Mouse (Mus musculus) CD8-positive naive resting alpha-beta T cell, adult 2 months (primary cell): ENCODE measurements around the gene Lypla2.

Source experiments
- DNase-seq, 2 experiments: peaks; one replicate each; pipeline ENCODE4 v3.0.0; 2022; ENCODE audit warnings: low read depth in 2 of 2, low spot score in 2 of 2

The Lypla2 gene

DNA sequence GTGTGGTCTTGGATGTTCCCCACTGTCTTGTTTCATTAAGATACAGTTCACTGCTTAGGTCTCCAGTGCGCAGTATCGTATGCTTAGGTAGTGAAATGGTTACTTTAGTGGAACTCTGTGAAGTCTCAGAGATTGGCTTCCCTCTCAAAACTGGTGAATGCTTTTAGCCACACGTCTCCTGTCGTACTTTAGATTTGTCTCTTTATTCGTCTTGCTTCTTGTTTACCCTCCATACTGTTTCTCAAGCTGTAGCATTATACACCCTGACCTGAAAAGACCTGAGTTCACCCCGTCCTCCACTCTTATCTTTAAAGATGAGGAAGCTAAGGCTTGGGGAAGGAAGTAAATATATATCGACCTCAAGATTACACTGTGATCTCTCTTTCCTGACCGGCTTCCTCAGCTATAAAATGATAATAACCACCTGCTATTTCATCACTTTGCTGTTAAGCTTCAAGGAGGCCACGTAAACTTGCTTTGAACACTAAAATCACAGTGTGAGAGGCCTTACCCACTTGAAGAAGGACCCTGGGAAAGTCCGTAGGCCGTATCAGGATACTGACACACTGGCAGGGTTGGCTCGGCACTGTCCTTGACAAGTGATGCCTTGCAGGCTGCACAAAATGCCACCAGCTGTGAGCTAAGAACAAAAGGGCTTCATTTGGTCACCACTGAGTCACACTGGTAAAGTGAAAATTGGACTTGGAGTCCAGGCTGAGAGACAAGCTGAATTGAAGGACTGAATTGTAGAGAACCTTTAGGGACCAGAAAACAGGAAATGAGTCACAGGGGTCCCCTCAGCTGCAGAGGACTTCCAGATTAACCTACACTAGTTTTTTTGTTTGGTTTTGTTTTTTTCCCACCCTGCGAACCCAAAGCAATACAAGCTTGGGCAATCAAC lies 735 bp upstream of the Lypla2 start:
- no peak for DNase-seq

DNA sequence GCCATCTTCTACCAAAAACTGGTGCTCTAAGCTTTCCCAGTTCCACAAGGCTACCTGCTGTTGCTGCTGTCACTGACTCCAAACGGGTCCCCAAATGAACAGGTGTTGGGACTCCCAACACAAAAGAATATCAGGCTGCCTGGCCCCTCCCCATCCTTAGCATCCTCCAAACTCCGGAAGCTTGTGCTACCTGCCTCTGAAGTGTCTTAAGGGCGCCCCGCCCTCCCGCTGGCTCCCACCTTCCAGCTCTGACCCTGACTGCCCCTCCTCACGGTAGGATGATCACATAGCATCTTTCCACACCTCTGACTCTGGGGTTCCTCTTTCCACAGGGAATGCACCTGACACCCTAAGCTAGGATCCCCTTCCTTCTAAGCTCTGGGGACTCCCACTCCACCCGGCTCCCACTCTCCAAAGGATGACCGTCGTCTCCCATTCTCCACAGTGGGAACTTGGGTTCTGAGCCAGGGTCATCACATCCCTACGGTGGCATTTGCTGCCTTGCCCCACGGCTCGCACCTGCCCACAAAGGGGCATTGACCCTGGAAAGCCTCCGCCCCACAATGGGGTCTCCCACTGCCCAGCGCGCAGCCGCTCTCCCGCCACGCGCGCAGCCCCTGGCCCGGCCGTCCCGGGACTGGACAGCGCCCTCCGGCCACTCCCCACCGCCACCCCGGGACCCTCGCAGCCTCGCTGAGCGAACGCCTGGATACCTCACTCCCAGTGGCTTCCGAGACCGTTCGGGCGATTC lies 446 bp downstream of the Lypla2 start:
- peak in 1 of 2 experiments; percentile 11 for DNase-seq

DNA sequence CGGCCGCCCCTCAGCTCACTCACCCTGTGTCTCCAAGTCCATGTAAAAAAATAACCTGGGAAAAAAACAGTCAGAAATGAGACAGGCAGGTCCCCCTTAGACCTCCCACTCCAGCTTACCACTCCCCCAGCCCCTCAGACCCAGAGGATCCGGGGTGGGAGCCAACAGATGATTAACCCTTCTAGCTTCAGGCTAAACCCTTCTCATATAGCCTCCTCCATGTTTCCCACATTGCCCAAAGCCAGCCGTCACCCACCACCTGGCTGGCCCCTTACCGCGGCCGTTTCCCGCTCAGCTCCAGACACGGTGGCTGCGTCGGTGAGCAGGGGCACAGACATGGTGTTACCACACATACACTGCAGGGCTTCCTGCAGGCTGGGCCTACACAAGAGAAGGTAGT lies 1.8 kb downstream of the Lypla2 start:
- no peak for DNase-seq

DNA sequence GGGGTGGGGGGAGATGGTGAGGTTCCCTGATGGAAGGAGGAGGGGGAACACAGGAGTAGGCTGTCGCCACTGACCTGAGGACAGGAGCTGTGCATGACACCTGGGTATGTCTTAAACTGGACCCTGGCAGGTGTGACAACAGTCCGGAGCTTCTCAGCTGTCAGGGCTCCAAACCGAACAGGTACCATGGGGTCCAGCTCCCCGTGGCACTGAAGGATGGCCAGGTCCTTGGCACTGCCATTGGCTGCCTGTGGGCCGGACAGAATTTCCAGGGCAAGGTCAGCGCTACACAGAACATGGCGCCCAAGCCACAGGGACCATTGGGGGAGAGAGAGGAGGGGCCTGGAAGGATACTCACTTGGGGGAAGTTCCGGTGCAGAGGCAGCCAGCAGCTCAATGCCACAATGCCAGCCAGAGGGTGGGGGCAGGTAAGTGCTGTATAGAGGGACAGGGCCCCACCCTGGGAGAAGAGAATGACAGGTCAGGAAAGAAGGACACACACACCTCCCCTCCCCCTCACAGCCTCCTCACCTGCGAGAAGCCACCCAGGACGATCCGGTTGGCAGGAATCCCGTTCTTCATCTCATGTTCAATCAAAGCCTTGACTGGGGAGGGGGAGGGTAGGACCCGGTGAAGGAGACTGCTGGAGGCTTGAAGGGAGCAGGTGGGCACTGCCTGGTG lies 3.2 kb downstream of the Lypla2 start:
- DNase-seq, result no peak

DNA sequence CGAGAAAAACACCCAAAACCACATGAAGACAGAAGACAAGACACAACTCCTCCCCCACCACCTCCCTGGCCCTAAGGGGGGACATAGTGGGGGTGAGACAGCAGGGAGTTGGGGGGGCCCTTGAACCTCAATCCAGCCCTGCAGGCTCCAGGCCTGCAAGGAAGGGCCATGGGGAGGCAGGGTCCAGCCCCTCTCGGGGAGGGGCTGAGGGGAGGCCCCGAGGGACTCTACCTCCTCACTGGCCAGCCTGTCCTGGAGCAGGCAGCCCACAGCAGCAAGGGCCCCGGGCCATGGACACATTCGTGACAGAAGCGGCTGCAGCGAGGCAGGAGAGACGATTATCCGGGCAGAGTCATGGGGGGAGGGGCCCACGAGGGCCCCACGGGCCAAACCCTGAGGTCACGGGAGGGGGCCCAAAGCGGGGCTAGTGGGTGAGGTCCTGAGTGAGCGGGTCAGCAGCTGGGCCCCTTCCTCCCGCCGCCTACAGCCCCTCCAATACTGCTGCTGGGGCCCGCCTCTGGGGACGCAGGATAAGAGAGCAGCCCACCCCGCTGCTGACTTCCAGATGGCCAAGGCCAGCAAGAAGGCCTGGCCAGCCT lies 4.1 kb downstream of the Lypla2 start:
- DNase-seq, result no peak

DNA sequence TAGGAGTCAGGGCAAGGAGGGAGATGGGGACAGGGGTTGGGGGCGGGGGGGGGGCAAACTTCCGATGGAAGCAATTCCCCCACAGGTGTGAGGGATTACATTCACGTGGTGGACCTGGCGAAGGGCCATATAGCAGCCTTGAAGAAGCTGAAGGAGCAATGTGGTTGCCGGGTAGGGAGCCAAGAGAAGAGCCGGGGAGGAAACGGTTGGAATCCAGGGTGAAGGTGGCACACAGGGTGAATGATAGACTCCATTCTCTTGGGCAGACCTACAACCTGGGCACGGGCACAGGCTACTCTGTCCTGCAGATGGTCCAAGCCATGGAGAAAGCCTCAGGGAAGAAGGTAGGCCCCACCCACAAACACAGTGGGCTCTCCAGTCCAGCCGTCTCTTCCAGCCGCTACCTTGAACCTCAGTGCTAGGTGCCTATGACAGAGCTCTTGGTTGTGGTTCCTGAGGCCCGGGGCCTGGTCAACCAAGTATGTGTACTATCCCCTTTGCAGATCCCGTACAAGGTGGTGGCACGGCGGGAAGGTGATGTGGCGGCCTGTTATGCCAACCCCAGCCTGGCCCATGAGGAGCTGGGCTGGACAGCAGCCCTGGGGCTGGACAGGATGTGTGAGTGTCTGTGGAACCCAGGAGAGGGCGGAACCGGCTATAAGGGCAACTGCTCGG lies 5.2 kb downstream of the Lypla2 start:
- DNase-seq, result no peak

DNA sequence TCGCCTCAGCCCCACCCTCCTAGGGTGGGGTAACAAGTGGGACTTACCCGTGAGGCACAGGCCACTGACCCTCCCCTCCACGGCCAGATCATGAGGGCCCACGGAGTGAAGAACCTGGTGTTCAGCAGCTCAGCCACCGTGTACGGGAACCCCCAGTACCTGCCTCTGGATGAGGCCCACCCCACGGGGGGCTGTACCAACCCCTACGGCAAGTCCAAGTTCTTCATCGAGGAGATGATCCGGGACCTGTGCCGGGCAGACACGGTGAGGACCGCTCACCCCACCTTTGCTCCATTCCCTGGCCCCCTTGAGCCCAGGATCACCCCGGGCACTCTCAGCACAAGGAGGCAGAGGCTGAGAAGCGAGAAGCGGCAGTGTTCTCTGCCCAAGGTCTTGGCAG lies 6.1 kb downstream of the Lypla2 start:
- no peak for DNase-seq

DNA sequence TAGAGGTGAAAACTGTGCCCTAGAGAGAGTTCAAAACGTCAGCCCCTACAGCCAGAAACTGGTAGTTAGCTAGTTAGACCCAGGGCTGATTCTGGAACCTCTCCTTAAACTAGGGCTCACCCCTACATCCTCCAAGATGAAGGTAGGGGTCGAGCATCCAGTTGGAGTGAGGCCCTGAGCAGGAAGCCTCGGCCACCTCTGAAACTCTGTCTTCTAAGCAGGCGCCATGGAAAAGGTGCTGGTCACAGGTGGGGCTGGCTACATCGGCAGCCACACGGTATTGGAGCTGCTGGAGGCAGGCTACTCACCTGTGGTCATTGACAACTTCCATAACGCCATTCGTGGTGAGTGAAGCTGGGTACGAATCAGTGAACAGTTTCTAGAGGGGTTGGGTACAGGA lies 7.3 kb downstream of the Lypla2 start:
- no peak for DNase-seq

DNA sequence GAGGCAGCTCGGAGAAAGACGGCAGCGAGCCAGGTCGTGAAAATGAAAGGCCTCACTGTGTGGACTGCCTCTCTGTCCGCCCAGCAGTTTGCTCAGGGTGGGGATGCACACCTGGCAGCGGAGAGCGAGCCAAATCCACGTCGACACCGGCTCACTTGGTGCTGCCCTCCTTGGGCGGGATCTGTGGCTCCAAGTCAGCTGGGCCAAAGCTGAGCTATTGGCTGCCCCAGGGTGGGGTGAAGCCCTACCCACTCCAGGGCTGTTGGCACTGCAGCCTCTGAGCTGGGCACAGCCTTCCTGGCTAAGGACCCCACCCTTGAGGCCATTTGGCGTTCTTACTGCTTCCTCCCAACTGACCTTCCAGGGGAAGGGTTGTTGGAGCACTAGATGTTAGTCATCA lies 8.0 kb downstream of the Lypla2 start:
- no peak for DNase-seq

DNA sequence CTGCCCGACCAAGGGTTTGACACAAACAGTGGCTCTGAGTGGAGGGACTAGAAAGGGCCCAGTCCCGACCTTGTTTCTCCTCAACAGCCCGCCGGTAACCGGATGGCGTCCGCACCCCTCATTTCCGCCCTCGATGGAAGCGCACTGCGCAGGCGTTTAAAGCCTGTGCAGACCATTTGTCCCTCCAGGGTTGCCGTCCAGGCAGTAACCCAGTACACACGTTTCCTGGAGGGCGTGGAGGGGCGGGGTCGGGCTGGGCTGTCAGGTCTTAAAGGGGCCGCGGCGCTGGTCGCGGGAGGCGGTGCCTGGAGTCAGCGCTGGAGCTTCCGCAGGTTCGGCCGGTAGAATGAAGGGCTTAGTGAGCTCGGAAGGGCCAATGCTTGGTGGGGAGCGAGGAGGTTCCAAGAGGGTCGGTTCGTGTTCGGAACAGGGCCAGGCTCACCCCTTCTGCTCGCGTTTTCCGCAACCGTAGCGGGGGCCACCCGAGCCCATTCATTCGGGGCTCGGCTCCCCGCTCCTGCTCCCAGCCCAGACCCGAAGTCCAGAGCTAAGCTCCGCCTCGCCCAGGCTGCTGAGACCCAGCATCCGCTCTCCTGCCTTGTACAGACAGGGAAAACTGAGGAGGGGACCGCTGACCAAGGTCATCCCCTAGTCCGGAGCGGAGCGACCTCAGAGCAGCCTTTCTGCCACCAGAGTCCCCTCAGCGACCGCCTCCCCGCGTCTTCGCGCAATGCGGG lies 8.8 kb downstream of the Lypla2 start, which contains the start of gene Gale:
Gene Gale (plus strand): TSS at position 271 of the 737 bp plus-strand sequence.
- peak; percentile 91 for DNase-seq

DNA sequence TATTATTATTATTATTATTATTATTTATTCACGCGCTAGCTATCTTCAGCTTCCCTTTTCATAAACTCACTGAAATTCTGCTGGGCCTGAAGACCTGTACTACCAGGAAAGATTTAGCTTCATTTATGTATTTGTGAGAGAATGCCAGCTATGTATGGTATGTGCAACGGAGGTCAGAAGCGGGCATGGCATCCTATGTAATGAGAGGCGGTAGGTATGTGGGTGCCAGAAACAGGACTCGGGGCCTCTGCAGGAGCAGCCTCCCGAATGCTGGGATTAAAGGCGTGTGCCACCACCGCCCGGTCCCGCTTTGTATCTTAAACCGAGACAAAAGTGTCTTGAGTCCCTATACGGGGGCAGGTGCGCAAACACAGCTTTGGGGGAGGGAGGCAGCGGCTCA lies 9.5 kb downstream of the Lypla2 start:
- no peak for DNase-seq

DNA sequence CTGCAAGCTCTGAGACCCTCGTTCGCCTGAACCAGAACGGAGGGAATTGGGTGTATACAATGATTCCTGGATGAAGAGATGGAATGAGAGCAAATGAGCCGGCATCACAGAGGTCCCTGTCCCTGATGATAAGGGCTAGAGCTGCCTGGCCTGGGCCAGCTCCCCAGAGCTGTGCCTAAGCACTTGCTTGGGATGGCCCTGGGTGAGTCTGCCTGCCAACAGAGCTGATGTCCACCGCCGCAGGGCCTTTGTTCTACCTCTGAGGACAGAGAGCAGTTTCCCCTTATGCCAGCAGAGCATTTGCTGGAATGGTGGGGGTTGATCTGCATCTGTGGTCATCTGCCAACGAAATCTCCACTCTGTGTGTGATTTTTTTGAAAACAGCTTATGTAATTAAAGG lies 10.2 kb downstream of the Lypla2 start:
- no peak for DNase-seq

DNA sequence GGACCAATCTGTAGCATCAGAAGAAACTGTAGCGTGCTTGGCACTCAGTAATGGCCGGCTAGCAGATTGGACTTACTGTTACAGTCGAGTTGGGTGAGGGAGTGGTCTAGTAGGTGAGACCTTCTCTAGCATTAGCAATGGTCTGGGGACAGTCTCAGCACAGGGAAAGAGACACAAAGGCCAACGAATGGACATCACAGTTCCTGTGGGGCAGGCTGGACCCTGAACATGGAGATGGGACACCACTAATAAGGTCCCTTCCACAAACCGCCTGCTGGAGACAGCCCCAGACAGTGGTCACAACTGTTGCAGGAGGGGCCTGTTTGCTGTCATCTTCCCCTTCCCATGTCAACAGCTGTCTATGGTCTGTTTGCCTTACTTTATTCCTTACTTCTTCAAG lies 10.7 kb downstream of the Lypla2 start:
- no peak for DNase-seq

DNA sequence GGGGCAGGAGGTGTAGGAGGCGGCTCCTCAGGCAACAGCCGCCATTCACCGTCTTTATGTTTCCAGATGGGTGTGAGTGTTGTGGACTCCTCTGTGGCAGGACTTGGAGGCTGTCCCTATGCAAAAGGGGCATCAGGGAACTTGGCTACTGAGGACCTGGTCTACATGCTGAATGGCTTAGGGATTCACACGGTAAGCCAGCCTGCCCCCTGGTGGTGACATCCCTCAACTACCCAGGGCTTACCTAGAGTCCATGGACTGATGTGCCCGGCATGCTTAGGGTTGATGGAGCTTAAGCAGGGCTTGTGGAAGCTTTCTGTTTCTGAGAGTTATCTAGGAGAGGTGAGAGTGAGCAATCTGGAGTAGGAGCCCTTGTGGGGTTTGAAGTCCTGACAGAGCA lies 11.7 kb downstream of the Lypla2 start:
- DNase-seq, result peak; percentile 78 to 83

DNA sequence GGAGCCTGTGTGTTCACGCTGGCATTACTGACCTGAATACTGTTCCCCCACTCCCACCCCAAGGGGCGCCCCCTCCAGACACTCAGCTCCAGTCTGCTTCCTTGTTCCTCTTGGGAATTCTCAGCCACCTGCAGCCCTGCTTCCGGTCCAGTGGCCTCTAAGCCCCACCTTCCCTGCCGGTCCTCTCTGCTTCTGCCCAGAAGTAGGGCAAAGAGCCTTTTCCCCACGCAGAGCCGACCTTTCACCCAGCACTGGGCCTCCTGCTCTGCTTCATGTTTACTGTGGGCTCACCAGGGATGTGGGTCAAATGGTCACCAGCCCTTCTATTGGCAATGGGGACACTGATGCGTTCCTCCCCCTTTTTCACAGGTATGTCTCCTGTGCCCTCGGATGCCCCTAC lies 14.1 kb downstream of the Lypla2 start:
- no peak for DNase-seq

DNA sequence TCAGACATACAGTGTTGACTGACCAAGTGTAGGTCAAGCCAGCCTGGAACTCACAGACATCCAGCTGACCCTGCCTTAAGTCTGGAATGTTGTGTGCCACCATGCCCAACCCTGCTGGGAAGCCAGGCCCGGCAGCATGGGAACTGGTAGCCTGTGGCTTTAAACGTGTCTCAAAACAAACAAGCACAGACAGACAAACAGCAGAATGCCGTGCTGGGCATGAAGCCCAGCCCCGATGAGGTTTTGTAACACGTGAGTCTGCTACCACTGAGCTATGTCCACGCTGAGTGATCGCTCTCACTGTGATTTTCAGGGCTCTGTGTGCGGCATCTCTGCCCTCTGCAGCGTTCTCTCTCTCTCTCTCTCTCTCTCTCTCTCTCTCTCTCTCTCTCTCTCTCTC lies 16.5 kb downstream of the Lypla2 start:
- no peak for DNase-seq

DNA sequence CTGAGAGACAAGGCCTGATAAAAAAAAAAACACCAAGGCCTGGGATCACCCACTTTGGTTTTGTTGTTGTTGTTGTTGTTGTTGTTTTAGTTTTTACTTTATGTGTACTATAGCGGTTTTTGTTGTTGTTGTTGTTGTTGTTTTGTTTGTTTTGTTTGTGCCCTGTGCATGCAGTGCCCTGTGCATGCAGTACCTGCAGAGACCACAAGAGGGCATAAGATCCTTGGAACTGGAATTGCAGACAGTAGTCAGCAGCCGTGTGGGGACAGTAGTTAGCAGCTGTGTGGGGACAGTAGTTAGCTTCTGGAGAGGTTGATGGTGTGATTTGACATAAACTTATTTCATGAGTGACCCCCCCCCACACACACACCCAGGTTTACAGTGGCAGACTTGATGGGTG lies 18.2 kb downstream of the Lypla2 start:
- peak; percentile 74 to 80 for DNase-seq

DNA sequence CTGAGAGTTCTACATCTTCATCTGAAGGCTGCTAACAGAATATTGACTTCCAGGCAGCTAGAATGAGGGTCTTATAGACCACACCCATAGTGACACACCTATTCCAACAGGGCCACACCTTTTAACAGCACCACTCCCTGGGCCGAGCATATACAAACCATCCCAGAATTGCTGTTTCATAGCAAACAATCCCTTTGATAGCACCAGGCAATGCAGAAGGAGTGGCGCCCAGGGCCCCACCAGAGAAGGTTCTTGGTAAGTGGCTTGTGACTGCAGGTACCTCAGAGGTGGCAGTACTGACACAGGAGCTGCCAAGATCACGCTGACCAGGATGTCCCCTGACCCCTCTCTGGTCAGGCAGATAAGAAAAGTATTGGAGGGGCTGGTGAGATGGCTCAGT lies 19.2 kb downstream of the Lypla2 start:
- DNase-seq, result no peak

DNA sequence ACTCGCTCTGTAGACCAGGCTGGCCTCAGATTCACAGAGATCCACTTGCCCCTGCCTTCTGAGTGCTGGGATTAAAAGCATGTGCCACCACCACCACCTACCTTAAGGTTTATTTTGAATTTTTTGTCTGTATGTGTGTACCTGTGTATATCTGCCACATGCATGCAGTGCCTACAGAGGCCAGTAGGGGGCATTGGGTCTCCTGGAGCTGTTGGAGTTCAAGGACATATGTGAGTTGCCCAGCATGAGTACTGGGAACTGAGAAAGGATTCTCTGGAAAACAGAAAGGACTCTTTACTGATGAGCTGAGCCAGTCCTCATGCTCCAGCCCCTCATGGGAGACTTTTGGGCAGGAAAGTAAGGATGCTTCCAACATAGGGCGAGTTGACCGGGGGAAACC lies 20.9 kb downstream of the Lypla2 start:
- DNase-seq, result peak in 1 of 2 experiments; percentile 36

DNA sequence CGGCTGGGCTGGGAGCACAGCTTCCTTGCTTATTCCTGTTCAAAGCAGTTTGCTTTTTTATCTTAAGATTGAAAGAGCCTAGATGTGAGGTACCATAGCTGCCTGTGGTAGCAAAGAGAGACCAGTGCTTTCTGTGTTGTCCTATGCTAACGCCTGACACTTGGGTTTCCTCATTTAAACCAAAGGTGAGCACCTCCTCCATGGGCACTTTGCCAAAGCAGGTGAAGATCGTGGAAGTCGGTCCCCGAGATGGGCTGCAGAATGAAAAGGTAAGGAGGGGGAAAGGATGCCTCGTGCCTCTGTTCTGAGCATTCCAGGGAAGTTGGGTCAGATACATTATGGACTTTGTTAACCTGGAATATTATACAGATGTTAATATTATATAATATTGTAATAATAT lies 22.1 kb downstream of the Lypla2 start:
- DNase-seq, result no peak
